Mouse (Mus musculus) urinary bladder, adult 18-20 months (tissue): Measurements from ENCODE around the gene BC055324.
"Not testable (repeated sequence)": the region's sequence is repeated elsewhere in the genome, so short reads cannot be mapped to it uniquely, and the experiment has no call there.

Experiments used
- DNase-seq, 2 experiments: peaks; one replicate each; pipeline ENCODE4 v3.0.0; 2022; ENCODE audit warnings: low spot score in 2 of 2, mixed read lengths in 2 of 2

Gene BC055324

DNA sequence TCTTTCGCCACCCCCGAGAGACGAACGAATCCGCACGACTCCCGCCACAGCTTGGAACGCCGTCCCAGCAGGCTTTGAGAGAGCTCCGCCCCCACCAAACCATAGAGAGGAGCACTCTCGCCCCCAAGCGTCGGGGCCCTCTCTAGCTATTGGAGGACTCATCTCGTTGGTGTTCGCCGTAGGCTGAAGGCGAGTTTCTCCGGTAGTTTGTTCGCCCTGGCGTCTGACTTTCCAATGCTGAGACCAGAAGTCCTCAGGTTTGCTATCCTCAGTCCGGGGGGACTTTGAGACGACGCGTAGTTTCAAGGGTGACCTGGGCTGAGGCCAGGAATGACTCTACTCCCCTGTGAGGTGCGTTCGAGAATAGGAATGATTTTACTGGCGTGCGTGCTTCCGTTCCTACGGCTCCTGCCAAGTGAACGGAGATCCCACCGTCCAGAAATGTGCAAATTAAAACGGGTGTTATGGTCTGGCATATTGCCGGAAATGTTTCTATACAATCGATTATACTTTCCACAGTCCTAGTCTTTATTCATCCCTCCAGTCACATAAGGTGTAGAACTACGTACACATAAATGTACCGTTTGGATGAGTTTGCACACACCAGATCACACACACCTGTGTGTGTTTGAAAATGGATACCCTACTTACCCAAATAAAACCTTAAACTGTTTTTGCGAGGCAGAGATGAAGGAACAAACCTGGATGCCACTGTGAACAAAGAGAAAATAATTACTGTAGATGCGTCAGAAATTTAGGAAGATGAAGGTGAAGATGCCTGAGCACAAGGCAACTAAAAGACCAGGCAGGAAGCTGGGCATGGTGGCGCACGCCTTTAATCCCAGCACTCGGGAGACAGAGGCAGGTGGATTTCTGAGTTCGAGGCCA lies at the start of gene BC055324, which contains the start of gene Mettl18:
Gene BC055324, minus strand, starts transcription at position 76 of the 888 bp plus-strand sequence.
Gene Mettl18, plus strand, starts transcription at position 169 of the 888 bp plus-strand sequence.
- peak; percentile 84 to 89 for DNase-seq

DNA sequence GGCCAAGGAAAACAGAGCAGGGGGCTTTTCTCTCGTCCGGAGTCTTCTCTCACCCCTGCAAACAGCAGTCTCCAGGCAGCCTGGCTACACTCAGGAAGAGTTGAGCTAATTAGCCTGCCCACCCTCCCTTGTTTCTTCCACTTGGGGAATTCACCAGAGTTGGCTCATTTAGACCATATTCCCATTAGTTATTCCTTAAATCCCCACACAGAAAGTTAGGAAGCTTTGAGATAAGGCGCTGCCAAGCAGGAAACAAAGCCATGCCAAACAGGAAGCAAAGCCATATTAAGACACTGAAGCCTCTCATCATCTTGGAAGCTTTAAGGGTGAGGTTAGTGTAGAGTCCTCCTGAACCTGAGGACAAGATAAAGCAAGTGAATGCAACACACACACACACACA lies 49.0 kb upstream of the BC055324 start:
- no peak for DNase-seq

DNA sequence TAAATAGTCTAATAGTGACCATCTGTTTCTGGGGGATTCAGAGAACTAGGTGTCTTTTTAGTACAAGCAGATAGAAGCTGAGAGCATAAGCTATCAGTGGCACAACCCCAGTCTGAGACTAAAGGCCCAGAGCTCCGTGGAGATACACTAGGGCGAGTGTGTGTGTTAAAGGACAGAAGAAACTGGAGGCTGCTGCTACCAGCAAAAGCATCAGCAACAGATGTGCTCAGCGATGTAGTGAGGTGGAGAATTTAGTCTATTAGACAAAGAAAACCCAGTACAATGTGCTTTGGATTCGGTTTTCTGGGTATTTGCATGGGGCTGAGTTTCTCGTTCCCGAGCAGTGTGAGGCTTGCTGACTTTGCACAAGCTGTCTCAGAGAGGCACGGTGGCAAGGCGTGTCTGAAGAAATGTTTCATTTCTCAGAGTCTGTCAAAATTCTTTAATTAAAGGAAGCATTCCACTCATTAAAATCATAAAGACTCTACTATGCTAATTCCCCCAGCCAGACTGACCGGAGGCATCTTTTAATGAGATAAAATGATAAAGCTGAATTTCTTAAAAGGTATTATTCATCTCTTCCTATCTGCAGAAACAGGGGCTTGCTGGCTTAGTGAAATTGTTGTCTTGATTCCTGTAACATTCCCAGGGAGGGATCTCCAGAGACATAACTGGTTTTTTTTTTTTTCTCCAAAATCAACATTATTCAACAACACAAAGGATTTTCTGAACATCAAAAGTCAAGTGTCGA lies 46.0 kb upstream of the BC055324 start:
- no peak for DNase-seq

DNA sequence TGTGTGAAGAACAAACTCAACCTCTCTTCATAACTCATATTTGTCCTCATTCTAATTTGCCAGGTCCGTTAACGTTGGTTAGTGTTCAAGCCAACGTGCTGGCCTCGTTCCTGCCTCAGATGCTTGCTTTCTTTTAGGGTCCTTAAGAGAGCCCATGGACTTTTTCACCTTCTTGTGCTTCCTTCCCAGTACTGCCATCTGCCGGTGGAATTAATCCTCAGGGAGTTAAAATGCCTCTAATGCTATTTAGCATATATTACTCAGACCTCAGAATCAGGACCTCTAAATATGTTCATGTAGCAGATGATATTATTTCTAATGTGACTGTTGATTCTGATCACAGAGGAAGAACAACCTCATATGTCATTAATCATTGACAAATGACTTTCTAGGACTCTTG lies 32.8 kb upstream of the BC055324 start:
- no peak for DNase-seq

DNA sequence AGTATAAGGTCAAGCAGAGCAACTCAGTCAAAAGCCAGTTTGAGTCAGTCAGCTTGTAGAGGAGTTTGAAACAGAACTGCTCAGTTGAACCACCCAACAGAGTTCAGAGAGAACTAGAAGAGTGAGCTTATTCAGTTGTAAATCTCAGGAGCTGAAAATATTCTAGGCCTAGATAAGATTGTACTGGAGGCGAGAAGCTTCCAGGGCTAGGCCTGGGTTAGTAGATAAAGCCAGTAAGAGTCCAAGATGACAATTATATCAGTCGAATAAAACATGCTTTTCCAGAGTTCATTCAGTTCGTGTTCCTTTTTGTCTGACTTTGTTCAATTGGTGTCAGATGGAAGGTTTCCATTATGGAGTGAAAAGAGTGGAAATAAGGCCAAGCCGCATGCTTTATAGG lies 31.1 kb upstream of the BC055324 start:
- no peak for DNase-seq

DNA sequence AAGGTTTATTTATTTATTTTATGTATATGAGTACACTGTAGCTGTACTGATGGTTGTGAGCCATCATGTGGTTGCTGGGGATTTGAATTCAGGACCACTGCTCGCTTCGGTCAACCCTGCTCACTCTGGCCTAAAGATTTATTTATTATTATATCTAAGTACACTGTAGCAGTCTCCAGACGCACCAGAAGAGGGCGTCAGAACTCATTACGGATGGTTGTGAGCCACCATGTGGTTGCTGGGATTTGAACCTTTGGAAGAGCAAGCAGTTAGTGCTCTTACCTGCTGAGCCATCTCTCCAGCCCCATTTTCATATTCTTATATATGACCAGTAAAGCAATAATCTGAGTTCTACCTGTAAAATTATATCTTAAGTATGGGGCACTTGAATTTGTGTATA lies 27.5 kb upstream of the BC055324 start:
- DNase-seq, result not testable (repeated sequence)

DNA sequence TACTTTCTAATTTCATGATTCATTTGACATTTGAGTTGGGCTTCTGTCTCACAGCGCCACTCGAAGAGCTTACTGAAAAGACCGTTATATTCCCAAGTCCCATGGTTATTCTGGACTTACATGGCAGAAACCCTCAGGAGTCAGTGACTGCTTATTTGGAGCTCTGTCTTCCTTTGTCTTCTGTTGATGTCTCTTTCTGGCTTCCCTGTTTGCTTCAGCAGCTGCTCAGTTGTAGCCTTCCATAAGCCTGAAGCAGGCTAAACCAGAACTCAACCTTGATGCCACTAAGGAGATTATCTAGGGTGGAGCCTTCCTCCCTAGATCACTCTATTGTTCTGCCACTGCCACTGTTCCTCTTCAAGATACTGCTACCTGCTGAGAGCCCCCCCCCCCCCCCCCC lies 26.1 kb upstream of the BC055324 start:
- not testable (repeated sequence) for DNase-seq

DNA sequence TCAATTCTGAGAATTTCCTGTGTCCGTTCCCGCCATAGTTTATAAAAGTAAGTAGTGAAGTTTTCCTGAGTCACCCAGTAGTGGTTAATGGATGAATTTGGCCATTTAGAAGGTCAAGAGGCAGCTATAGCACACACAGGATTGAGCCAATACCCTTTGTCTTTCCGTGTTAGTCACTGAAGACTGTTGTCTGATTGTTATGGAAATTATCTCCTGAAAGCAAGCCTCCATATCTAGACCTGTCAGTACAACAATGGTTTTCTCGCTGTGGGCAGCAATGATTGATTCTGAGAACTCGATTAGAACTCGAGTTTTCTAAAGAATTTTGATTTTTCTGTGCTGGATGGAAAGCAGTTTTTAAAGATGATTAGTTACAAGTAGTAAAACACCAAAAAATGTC lies 25.2 kb upstream of the BC055324 start:
- DNase-seq, result no peak

DNA sequence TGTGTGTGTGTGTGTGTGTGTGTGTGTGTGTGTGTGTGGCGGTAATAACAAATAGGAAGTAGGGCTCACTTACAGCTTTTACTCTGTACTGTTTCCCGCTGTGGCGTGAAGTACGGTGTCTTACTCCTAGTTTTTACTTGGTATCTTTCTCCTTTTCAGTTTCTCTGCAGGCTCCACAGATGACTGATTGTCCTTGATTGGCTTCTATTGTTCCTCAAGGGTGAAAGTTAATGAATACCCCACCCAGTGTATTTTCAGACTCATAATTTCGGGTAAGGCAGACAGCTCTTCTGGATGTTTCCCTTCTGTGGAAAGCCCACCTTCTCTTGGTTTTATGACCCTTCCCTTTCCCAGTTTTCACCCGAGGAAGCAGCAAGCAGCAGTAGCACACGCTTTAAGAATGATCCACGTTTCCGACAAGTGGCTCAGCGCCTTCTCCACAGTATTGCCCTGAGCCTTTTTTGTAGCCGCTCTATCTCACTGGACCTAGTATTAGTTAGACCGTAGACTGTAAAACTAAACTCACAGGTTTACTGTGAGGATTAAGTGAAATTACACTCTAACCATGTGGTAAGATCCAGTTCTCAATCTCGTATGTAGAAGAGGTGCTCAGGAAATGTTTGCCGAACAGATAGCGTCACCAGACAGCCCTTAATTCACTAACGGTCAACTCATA lies 23.8 kb upstream of the BC055324 start:
- DNase-seq, result no peak

DNA sequence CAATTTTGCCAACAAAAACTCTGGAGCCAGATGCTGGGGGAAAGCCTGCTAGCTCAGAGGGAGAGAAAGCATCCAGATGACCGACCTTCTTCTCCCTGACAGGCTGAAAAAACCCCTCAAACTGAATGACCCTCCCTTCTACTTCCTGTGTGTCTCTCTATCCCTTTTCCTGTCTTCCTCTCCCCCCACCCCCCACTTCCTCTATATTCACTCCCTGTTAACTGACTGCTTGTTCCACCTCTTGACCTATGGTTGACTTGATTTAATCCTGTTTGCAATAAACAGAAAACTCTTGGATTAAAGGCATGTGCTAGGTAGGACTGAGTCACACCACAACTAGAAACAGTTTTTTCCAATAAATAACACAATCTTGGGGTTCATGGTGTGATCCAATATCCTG lies 20.0 kb upstream of the BC055324 start:
- no peak for DNase-seq

DNA sequence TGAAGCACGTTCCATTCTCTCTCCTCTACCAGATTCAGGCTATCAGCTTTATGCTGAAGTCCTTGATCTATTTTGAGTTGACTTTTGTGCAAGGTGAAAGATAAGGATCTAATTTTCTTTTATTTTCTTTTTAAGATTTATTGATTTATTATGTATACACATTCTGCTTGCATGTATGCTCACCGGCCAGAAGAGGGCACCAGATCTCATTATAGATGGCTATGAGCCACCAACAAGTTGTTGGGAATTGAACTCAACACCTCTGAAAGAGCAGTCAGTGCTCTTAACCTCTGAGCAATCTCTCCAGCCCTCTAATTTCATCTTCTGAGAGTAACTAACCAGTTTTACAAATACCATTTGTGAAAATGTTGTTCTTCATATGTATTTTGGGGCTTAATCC lies 14.6 kb upstream of the BC055324 start:
- no peak for DNase-seq

DNA sequence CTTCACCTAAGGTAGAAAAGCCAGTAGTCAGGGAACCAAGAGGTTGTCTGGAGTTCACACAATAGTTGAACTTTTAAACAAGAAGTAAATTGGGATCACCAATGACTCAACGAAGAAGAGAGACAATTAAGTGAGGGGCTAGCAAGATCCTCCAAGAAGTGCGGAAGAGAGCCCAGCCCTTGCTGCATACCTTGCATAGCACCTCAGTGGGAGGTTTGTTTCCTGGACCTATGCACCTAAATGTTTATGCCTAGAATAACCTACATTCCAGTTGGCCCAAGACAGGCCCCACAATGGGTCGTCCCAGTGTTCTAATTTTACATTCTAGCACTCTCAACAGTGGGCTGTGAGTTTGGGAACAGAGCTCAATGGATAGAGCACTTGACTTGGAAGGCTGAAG lies 9.7 kb upstream of the BC055324 start:
- no peak for DNase-seq

DNA sequence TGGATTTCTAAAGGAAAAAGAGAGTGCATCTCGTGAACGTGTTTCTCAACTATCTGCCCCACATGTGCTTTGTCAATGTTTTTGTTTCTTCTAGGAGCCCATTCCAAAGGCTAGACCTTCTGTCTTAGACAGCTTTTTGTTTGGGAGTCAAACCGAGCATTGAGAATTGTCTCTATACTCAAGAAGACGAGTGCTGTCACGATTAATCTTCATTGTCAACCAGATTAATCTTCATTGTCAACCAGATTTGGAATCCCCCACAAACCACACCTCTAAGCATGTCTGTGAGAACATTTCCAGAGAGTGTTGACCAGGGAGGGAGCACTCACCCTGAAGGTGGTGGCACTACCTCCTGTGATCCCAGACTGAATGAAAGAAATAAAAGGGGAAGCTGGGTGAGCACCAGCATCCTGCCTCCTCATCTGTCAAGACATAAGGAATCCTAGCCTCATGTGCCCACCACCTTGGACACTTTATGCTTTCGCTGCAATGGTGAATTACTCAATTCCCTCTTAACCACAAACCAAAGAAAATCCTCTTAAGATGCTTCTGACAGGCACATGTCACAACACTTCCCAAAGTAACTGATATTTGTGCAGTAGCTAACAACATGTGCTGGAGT lies 7.3 kb upstream of the BC055324 start:
- DNase-seq, result no peak

DNA sequence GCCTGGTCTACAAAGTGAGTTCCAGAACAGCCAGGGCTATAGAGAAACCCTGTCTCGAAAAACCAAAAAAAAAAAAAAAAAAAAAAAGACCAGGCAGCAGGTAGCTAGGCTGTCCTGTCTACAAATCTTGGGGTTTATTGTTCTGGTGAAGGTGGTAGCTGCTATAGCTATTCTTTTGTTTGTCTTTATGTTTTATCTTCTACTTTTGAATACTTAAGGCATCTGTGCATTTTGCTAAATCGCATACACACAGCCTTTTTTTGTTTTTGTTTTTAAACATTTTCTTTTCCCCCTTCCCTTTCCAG lies 965 bp upstream of the BC055324 start:
- no peak for DNase-seq

DNA sequence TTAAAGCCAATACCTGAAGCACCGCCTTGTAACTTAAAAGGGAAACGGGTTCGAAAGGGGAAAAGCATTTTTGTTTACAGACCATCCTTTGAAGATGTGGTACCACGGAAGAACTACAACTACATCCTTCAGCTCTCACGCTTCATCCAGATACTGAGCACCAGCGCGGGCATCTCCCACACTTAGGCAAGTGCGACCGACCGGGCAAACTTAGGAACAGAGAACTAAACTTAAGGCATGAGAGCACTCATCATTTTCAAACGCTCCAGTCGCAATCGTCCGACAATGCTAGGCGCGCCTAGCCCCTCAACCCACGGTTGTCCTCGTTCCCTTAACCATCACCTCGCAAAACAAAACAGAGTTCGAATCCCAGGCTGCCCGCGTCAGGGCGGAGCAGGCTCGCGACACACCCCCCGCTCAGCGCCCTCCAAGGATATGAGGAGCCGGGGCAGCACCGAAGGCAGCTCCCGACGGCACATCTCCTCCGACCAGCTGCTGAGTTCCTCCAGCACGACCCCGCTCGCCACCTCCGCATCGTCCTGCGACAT lies 349 bp downstream of the BC055324 start:
- DNase-seq, result no peak

DNA sequence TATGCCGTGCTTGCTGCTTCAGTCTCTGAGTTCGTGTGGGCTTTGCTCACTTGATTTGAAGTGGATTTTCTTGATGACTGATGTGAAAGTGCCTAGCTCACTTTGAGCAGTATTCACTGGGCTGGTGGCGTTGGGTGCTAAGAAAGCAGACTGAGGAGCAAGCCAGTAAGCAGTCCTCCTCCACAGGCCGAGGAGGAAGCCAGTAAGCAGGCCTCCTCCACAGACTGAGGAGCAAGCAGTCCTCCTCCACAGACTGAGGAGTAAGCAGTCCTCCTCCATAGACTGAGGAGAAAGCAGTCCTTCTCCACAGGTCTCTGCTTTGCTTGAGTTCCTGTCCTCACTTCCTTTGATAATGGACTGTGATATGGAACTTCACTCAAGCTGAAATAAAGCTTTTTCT lies 2.2 kb downstream of the BC055324 start:
- no peak for DNase-seq

DNA sequence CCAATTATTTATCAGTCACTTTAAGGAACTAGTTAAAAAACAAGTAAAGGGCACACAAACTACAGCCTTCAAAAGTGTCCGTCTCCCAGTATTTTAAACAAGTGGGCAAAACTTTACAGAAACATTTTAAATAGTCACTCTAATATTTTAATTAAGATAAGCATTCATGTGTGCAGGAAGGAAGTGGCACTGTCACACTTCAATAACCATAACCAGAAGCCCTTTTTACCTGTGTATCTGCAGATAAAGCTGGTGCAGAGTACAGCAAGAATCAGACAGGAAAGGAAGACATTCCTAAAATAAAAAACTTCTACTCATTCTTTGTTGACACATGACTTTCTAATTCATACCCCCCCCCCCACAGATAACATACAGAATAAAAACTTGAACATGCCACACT lies 18.1 kb downstream of the BC055324 start:
- no peak for DNase-seq

DNA sequence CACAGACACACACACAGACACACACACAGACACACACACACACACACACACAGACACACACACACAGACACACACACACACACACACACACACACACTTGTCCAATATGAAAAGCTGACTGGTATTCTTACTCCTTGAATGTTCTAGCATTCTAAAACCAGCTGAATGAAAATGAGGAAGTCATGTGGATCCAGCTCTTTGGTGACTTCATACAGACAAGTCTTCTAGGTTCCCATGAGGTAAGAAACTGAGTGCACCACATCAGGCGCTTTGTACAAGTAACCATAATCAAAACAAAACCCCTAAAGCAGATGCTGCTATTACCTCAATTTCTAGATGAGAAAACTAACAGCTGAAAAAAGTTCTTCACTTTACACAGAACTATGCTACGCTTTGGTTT lies 19.5 kb downstream of the BC055324 start:
- DNase-seq, result no peak

DNA sequence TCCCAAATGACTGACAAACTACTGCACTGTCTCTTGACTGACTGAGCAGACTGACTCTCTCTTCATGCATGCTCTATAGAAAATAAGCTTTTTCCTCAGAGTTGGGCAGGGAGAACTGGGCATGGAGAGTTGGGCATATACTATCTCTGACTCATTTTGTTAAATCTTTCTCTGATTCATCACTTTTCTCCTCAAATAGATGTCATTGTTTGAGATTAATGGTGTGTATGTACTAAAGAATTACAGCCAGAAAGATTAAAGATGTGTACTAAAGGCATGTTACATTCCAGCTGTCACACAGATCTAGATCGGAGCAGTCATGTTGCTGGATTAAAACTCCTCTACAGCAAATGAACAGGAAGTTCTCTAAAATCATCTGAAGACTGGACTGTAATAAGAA lies 20.1 kb downstream of the BC055324 start:
- DNase-seq, result no peak

DNA sequence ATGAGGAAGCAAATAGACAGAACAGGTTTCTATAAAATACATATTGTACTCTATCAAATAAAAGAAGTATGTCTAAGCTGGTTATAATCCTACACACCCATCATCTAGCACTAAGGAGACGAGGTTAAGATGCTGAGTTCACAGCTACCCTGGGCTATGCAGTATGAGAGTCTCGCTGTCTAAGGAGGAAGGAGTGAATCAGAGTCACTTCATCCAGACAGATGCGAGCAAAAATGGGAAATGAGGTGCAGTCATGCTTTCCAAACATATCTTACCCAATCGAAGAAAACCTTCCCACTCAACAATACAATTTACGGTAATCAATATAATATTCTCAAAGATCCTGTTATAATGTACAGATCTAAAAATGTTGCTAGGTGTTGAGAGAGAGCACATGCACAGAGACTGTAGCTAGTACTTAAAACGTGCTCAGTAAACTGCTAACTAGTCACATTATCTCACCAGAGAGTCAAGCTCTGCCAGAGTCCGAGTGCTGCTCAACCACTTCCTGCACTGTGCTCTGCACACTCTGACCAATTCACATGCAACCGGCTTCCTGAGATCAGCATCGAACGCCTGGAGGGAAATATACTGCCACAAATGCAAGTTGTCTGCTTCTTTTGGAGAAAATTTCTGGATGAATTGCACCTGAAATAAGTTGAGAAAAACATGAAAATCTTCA lies 30.4 kb downstream of the BC055324 start:
- no peak for DNase-seq

DNA sequence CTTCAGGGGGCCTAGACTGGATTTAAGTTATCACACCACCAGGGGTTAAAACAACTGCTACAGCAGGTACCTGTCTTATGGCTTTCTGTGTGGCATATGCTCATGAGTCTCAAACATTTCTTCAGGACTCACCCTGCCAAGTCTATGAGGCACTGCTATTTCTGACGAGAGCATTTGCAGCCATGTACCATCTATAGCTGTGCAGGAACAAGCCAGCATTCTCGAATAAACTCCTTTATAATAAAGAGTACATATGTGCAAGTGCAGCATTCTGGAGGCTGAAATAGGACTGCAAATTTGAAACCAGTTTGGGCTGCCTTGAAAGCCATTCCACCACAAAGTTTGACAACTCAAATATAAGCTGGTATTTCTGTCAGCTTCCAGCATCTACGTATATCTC lies 36.6 kb downstream of the BC055324 start:
- DNase-seq, result no peak
